Mouse (Mus musculus) E14TG2a.4 (cell line): ENCODE results near the gene Ptprm.

Experiments used
- H3K27me3 ChIP-seq: 2 replicates; pipeline ENCODE4 v1.6.1; 2014; ENCODE audit warnings: low read length, control low read depth; ENCODE audit not compliant: insufficient read depth
- H3K36me3 ChIP-seq: 2 replicates; pipeline ENCODE4 v1.6.1; 2014; ENCODE audit warnings: low read length, control low read depth; ENCODE audit not compliant: insufficient read depth
- H3K4me1 ChIP-seq: replicated peaks from 2 replicates; pipeline ENCODE4 v1.6.1; 2014; ENCODE audit warnings: low read depth, low read length, control low read depth
- H3K4me3 ChIP-seq: replicated peaks from 2 replicates; pipeline ENCODE4 v1.5.1; 2014; ENCODE audit warnings: mild to moderate bottlenecking, low read length
- H3K9me3 ChIP-seq: 2 replicates; pipeline ENCODE4 v1.6.1; 2014; ENCODE audit warnings: low read length, control low read depth
- CTCF ChIP-seq: conservative IDR thresholded peaks from 2 replicates; pipeline ENCODE4 v1.5.1; 2014; ENCODE audit warnings: low read length
- NANOG ChIP-seq: IDR thresholded peaks from 2 replicates; pipeline ENCODE4 v1.6.1; 2014; ENCODE audit warnings: borderline replicate concordance, low read length, mixed read lengths
- POU5F1 ChIP-seq: IDR thresholded peaks from 2 replicates; pipeline ENCODE4 v1.6.1; 2014; ENCODE audit warnings: low read length, borderline replicate concordance

Ptprm gene

DNA sequence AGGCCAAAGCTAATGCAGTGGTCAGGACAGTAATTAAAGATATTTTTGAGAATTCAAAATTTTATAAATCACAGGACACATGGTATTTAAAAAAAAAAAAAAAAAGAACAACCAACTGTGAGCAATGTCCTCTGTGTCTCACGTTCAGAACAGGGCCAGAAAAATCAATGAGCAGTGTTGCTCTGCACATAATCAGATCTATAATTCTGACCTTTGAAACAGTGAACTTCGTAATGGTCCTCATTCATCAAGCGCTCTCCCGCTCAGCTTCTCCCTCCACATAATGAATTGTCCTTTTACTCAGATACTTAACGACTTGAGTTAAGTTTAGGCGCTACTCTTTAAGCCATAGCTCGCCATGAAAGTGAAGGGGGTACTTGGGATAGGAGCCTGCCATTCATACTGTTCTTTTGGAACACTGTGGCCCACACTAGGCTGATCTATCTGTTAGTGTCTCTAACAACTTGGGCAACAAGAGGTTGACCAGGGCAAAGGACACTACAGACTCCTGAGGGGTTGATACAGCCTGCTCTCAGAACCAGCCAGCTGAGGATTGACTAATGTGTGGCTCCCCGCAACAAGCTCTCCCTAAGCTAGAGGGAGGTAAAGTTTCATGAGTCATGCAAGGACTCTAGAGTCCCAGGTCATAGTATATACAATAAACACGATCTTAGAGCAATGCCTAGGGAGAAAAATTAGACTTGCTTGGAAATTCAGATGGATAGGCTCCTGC, 473.1 kb downstream of the Ptprm start:
- TF ChIP-seq NANOG, result no peak

DNA sequence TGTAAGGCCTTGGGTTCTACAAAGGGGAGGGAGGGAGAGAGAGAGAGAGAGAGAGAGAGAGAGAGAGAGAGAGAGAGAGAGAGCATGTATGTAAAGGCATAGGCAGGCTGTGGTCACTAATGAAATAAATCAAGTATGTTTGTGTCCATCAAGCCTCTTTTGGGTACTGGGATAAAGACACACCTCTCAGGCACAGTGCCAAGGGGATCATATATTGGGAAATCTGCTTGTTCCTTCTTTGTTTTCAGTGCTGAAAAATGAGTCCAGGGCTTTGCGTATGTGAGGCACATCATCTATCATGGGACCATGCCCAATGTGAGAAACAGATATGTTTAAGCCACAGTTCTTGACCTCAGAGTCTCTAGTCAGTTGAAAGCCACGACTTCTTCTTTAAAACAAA, 475.1 kb downstream of the Ptprm start:
- H3K4me1 ChIP-seq, result peaks cover 3% of the 10 kb centered on the region; the same call in 1 of the 2 replicates
- peaks cover 14% of the 10 kb centered on the region for H3K9me3 ChIP-seq
- no peak for TF ChIP-seq CTCF
- no peak for TF ChIP-seq POU5F1
- no peak for TF ChIP-seq NANOG
- H3K36me3 ChIP-seq, result no peaks in the 10 kb centered on the region
- H3K27me3 ChIP-seq, result no peaks in the 10 kb centered on the region
- H3K4me3 ChIP-seq, result no peak overlapping the region

More for the DNA sequence above, 473.1 kb downstream of the Ptprm start:
- Histone ChIP-seq H3K9me3 (peaks cover 19% of the 10 kb centered on the region), H3K4me3 (no peak overlapping the region), H3K36me3 (no peaks in the 10 kb centered on the region), H3K4me1 (peaks cover 1% of the 10 kb centered on the region; the same call in 1 of the 2 replicates), H3K27me3 (no peaks in the 10 kb centered on the region)

DNA sequence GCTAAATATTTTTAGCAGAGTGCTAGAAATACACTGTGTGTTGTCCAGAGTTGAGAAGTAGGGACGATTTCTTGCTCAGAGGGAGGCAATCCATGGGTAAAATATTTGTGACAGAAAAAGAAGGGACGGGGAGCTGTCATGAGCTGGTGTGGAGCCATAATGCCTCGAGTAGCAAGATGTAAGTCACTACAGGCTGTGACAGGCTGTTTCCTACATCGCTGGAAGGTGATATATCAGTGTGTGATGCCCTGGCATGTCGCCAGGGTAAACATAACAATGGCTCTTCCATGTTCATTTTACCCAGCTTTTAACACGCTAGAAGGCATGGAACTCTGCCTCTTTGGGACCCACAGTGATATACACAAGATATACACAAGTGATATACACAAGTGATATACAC, 476.7 kb downstream of the Ptprm start:
- TF ChIP-seq NANOG (no peak), POU5F1 (no peak), CTCF (no peak)
- Histone ChIP-seq H3K4me1 (peaks cover 3% of the 10 kb centered on the region; the same call in 1 of the 2 replicates), H3K36me3 (no peaks in the 10 kb centered on the region), H3K9me3 (0 out of 2 replicates have a peak, but pooled peaks cover 4% of the 10 kb centered on the region), H3K4me3 (no peak overlapping the region), H3K27me3 (no peaks in the 10 kb centered on the region)

DNA sequence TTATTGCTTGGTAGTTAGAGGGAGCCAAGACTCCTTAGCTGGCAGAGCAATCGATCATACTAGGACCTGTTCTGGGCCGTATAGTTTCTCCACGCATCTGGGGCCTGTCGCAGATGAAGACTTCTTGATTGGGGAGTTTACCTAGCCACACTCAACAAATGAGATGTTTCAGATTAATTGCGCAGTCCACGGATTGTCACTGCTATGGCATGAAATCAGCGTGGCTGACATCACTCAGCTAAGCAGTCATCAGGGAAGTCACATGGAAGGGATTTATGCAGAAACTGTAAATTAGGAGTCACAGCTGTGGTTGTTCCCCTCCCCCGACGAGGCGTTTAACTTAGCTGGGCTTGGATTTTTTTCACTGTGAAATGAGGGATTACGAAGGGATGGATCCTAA, 479.4 kb downstream of the Ptprm start:
- Histone ChIP-seq H3K4me3 (no peak overlapping the region), H3K9me3 (no peaks in the 10 kb centered on the region), H3K36me3 (no peaks in the 10 kb centered on the region), H3K27me3 (no peaks in the 10 kb centered on the region), H3K4me1 (peaks cover 3% of the 10 kb centered on the region; the same call in 1 of the 2 replicates)
- TF ChIP-seq CTCF (no peak), POU5F1 (no peak), NANOG (no peak)

DNA sequence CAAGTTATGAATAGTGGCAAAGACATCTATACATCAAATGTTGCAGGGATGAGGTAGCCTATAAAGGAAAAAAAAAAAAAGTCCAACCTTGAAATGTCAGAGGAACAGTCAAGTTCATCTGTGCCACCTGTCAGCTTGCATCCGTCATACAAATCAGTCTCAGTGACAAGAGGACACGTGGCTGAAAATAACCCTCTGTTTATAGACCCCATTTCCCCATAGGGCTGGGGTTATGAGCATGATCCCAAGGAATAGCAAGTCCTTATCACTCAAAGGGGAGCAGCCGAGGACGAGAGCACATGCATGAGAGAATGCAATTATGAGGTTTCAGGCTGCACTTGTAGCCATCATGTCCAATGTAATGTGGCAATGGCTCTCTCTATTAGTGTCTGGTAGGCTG, 482.9 kb downstream of the Ptprm start:
- no peaks in the 10 kb centered on the region for H3K36me3 ChIP-seq
- peaks cover 3% of the 10 kb centered on the region; the same call in 1 of the 2 replicates for H3K4me1 ChIP-seq
- TF ChIP-seq CTCF (no peak), POU5F1 (no peak), NANOG (no peak)
- no peak overlapping the region for H3K4me3 ChIP-seq
- H3K9me3 ChIP-seq, result no peaks in the 10 kb centered on the region
- H3K27me3 ChIP-seq, result no peaks in the 10 kb centered on the region

DNA sequence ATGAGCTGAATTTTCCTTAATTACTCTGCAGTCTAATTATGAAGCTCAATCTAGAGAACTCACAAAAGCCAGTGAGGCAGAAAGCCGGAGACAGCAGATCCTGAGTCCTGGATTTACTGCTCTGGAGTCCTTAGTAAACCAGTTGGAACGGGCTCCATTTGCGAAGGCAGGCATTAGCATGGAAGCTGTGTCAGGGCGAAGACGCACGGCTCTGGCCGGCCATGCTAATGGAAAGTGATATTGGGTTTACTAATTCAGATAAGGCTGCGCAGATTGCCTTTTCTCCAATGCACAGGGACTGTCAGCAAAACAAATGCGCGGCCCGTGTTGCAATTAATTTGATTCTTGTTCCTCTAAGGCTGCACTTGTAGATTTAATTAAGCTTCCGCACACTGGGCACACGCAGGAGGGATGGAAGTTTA, 484.7 kb downstream of the Ptprm start:
- H3K4me3 ChIP-seq, result no peak overlapping the region
- no peaks in the 10 kb centered on the region for H3K9me3 ChIP-seq
- no peaks in the 10 kb centered on the region for H3K4me1 ChIP-seq
- TF ChIP-seq POU5F1, result no peak
- no peak for TF ChIP-seq NANOG
- TF ChIP-seq CTCF, result no peak
- H3K27me3 ChIP-seq, result no peaks in the 10 kb centered on the region
- no peaks in the 10 kb centered on the region for H3K36me3 ChIP-seq

DNA sequence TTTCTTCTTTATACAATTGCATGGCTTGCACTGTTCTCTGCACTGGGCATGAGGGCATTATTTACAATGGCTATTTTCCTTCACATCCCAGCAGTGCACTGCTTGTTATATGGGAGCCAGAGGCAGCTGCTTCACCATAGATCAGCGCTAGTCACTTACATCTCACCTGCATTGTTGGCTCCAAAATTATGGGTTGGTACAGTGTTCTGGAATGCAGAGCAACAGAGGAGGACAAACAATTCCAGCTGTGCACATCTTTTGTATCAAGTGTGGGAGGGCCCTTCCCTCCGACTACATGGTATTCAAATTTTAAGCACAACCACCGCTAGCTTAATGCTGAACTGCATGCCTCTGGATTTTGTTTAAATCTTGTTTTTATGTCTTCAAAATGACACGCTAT, 489.8 kb downstream of the Ptprm start:
- H3K9me3 ChIP-seq, result no peaks in the 10 kb centered on the region
- no peaks in the 10 kb centered on the region for H3K4me1 ChIP-seq
- H3K4me3 ChIP-seq, result no peak overlapping the region
- H3K36me3 ChIP-seq, result no peaks in the 10 kb centered on the region
- TF ChIP-seq POU5F1 (no peak), NANOG (no peak), CTCF (no peak)
- no peaks in the 10 kb centered on the region for H3K27me3 ChIP-seq

DNA sequence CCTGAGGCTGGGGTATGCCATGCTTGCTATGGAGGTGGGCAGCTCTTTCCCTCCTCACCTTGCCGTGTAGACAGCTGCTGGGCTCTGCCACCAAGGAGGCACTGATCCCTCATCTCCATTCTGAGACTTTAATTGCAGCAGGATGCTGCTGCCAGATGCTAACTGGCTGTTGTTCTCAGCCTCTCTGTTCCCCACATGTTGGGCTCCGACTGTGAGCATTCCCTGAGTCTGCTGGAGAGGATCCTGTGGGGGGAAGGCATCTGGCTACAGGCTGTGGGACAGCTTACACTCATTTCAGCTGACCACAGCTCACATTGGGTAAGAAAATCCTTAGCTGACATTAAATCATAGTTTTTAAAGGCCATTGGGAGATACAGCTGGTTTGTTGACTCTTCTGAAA, 492.7 kb downstream of the Ptprm start:
- TF ChIP-seq CTCF, result no peak
- no peak for TF ChIP-seq NANOG
- TF ChIP-seq POU5F1, result no peak
- H3K4me1 ChIP-seq, result no peaks in the 10 kb centered on the region
- no peak overlapping the region for H3K4me3 ChIP-seq
- no peaks in the 10 kb centered on the region for H3K9me3 ChIP-seq
- H3K27me3 ChIP-seq, result no peaks in the 10 kb centered on the region
- no peaks in the 10 kb centered on the region for H3K36me3 ChIP-seq

DNA sequence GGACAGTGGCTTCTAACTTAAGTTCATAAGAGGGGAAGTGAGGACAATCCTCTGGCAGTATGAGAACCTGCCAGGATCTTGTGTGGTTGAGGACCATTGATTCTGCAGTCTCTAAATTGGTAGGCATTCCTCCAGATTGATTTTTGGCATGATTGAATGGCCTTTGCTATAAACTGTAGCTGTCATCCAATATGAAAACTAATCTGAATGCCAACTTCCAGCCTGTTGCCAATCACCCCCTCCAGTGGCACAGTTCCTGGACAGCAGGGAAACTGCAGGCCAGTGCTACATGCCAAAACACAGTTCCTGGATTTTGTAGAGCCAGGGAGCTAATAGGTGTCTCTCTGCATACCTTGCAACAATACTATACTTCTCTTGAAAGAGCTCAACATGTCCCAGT, 495.5 kb downstream of the Ptprm start:
- TF ChIP-seq CTCF (no peak), NANOG (no peak), POU5F1 (no peak)
- Histone ChIP-seq H3K36me3 (no peaks in the 10 kb centered on the region), H3K4me1 (no peaks in the 10 kb centered on the region), H3K9me3 (no peaks in the 10 kb centered on the region), H3K27me3 (no peaks in the 10 kb centered on the region), H3K4me3 (no peak overlapping the region)
